Mouse (Mus musculus) cerebellum, adult 8-10 months (tissue): ENCODE results near the gene Vmn1r79.
"Not testable (repeated sequence)": the region's sequence is repeated elsewhere in the genome, so short reads cannot be mapped to it uniquely, and the experiment has no call there.

ENCODE experiments used
- DNase-seq: peaks from one replicate; pipeline ENCODE4 v3.0.0; 2022

The Vmn1r79 gene

DNA sequence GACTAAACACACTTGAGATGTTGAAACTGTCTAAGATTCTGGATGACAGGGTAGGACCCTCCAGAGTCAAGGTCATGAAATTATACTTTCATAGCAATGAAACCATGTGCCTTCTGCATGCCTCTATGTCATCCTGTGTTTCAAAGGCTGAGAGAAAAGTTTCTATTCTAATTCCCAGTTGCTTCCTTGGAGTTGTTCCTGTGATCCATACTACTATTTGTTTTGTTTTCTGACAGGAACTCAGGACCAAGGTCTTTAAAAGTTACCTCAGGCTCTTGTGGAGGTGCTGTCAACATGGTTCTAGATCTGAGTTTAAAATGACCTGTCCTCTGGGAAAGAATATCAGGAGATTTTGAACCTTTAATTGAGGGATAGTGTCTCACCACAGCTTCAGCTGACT is at the start of gene Vmn1r79:
Gene Vmn1r79 (plus strand): TSS at position 301 of the 400 bp plus-strand sequence.
- DNase-seq = not testable (repeated sequence)

DNA sequence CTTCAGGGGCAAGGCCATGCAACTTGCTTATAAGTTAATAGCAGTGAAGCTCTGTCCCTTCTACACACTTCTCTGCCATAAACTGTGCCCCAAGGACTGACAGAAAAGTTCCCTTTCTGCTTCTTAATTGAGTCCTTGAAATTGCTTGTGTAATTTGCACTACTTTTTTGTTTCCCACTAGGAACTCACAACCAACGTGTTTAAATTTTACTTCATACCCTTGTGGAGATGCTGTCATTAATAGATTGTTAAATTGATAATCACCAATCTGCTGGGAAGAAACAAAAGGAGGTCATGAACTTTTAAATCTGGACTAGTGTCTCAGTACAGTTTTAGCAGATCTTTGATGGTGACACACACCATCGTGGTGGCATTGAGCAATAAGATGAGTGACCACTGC is 21.1 kb upstream of the Vmn1r79 start, which contains the start of gene Vmn1r78:
Gene Vmn1r78 (plus strand): TSS at position 301 of the 400 bp plus-strand sequence.
- DNase-seq = no peak

DNA sequence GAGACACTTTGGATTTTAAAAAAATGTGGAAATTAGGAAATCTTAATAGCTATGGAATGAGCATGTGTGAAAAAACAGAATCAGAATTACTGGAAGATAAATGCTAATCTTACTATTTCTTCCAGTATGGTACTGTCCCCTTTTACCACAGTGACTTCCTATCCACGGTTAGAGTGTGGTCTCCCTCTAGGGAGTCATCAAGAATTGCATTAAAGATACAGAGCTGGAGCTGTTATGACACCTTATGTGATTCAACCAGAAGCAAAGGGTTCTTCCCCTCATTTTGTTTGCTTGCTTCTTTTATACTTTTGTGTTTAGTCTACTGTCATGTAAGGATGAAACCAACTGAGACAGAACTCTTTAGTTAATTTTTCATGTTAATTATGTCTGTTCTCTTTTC is 14.6 kb upstream of the Vmn1r79 start:
- not testable (repeated sequence) for DNase-seq

DNA sequence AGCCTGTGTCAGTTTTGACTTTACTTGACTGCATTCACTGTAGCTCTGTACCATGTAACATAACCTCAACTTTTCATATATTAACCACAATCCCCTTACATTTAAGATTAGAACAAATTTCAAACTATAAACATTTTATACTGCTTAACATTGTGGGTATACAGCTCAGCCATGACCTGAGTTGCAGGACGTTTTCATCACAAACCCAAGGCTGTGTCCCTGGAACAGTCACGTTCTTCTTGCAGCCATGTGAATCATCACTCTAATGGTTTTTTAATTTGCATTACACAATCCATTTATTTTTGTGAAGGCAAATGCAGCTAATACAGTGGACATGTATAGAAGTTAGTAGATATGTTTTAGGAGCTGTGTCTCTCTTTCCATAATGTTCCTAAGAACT is 1.8 kb downstream of the Vmn1r79 start:
- DNase-seq = not testable (repeated sequence)

DNA sequence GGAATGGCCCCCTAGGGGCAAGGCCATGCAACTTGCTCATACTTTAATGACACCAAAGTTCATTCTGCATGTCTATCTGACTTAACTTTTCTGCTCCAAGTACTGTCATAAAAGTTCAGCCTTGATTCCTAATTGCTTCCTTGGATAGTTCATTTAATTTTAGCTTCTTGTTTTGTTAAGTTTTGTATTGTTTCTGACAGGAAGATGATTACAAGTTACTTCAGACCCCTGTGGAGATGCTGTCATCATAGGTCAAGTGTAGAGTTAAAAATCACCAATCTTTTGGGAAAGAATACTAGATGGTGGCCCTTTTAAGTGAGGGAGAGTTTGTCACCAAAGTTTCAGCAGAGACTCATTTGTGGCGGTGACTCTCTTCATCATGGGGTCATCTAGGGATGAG is 17.9 kb downstream of the Vmn1r79 start, which contains the start of gene Vmn1r80:
Gene Vmn1r80 (plus strand): TSS at position 301 of the 400 bp plus-strand sequence.
- DNase-seq = no peak

DNA sequence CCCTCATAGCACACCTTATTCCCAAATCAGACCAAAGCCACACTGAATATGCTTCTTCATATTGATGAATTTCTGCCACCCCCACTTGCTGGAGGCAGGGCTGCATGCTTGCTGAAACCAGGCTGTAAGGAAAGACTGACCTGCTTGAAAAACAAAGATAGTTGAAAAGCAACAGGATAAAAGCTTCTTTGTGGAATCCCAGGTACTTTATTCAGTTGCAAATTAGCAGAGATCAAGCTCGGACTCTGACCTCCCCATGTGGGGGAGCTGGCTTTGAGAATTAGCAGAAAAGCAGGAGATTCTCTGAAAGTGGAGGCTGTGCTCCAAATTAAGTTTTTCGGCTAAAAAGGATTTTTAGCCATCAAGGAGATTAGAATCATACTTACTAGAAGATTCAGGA is 33.1 kb downstream of the Vmn1r79 start:
- DNase-seq = no peak
